Mouse (Mus musculus): ENCODE results near the gene Pde9a. TPM values are rescaled to one million over a fixed set of nuclear protein-coding genes. Genes with fewer than 3 reads are reported as not detected.

Pde9a gene
- total and polyA plus RNA-seq, 2 experiments from 2014 or later, result 5.7 to 19.5 TPM

- DNase-seq (ENCODE audit: low spot score), result no peak
- WGBS, result 72% methylated on average over 2 of the region's 2 CpGs
Measured at GRCm38 (mm10) chr17:31379086-31379485, 6.9 kb upstream of the Pde9a start.

GRCm38 (mm10) chr17:31379863-31380262 lies 6.1 kb upstream of the Pde9a start:
- TF ChIP-seq CTCF (IDR thresholded peaks at IDR 0.05; ENCODE audit: low read depth) (no peak), EP300 (IDR thresholded peaks at IDR 0.05; ENCODE audit: low read depth) (no peak)
- DNase-seq (ENCODE audit: low spot score) (no peak), ATAC-seq (ENCODE audit: insufficient read depth, low read depth) (no peak)
- Histone ChIP-seq H3K27me3 (ENCODE audit: control insufficient read depth, insufficient read depth, low read length) (peaks cover 5% of the 10 kb centered on the region; the same call in 1 of the 2 replicates), H3K9me3 (replicated peaks; ENCODE audit: control insufficient read depth, low read length) (no peaks in the 10 kb centered on the region), H3K4me3 (ENCODE audit: low read depth, low read length) (no peak overlapping the region), H3K4me2 (ENCODE audit: low read depth, low read length) (no peak overlapping the region), H3K9ac (replicated peaks; ENCODE audit: low read depth, low read length) (no peak overlapping the region), H3K4me1 (ENCODE audit: control insufficient read depth, insufficient read depth) (no peaks in the 10 kb centered on the region), H3K27ac (ENCODE audit: low read depth) (no peak overlapping the region), H3K36me3 (replicated peaks; ENCODE audit: control insufficient read depth, insufficient read depth, low read length) (no peaks in the 10 kb centered on the region)
- 83% methylated on average over 8 of the region's 8 CpGs for WGBS

More at GRCm38 (mm10) chr17:31379086-31379485, 6.9 kb upstream of the Pde9a start:
- ATAC-seq (ENCODE audit: insufficient read depth, low read depth), result no peak
- Histone ChIP-seq H3K4me1 (ENCODE audit: control insufficient read depth, insufficient read depth) (no peaks in the 10 kb centered on the region), H3K4me2 (ENCODE audit: low read depth, low read length) (no peak overlapping the region), H3K27me3 (ENCODE audit: control insufficient read depth, insufficient read depth, low read length) (peaks cover 5% of the 10 kb centered on the region; the same call in 1 of the 2 replicates), H3K9ac (replicated peaks; ENCODE audit: low read depth, low read length) (no peak overlapping the region), H3K4me3 (ENCODE audit: low read depth, low read length) (no peak overlapping the region), H3K36me3 (replicated peaks; ENCODE audit: control insufficient read depth, insufficient read depth, low read length) (no peaks in the 10 kb centered on the region), H3K27ac (ENCODE audit: low read depth) (no peak overlapping the region), H3K9me3 (replicated peaks; ENCODE audit: control insufficient read depth, low read length) (no peaks in the 10 kb centered on the region)
- TF ChIP-seq CTCF (IDR thresholded peaks at IDR 0.05; ENCODE audit: low read depth) (peak; percentile 16; the same call in 1 of the 2 replicates), EP300 (IDR thresholded peaks at IDR 0.05; ENCODE audit: low read depth) (no peak)

DNA sequence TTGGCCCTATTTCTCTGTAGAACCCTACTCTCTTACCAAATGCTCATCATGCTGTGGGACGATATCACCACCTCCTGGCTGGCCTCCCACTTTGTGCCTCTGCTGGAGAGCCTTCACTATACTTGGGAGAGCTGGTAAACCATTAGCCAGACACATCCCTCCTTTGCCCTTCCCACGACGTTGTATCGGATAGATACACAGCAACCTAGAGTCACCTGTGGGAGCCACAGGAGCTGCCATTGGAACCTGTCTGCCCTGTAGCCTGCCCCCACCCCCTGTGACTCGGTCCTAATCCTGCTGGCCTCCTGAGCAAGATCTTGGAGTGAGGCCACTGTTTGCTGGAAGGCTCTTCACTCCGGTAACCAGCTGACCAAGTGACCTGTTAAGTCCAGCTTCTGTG lies 2.7 kb upstream of the Pde9a start:
- Histone ChIP-seq H3K36me3 (replicated peaks; ENCODE audit: control insufficient read depth, insufficient read depth, low read length) (no peaks in the 10 kb centered on the region), H3K9me3 (replicated peaks; ENCODE audit: control insufficient read depth, low read length) (no peaks in the 10 kb centered on the region), H3K4me3 (ENCODE audit: low read depth, low read length) (no peak overlapping the region), H3K4me1 (ENCODE audit: control insufficient read depth, insufficient read depth) (no peaks in the 10 kb centered on the region), H3K4me2 (ENCODE audit: low read depth, low read length) (no peak overlapping the region), H3K27me3 (ENCODE audit: control insufficient read depth, insufficient read depth, low read length) (peaks cover 19% of the 10 kb centered on the region), H3K9ac (replicated peaks; ENCODE audit: low read depth, low read length) (no peak overlapping the region), H3K27ac (ENCODE audit: low read depth) (no peak overlapping the region)
- ATAC-seq (ENCODE audit: insufficient read depth, low read depth) (no peak), DNase-seq (ENCODE audit: low spot score) (no peak)
- WGBS, result 64% methylated on average over 6 of the region's 6 CpGs
- TF ChIP-seq CTCF (IDR thresholded peaks at IDR 0.05; ENCODE audit: low read depth) (no peak), EP300 (IDR thresholded peaks at IDR 0.05; ENCODE audit: low read depth) (no peak)

DNA sequence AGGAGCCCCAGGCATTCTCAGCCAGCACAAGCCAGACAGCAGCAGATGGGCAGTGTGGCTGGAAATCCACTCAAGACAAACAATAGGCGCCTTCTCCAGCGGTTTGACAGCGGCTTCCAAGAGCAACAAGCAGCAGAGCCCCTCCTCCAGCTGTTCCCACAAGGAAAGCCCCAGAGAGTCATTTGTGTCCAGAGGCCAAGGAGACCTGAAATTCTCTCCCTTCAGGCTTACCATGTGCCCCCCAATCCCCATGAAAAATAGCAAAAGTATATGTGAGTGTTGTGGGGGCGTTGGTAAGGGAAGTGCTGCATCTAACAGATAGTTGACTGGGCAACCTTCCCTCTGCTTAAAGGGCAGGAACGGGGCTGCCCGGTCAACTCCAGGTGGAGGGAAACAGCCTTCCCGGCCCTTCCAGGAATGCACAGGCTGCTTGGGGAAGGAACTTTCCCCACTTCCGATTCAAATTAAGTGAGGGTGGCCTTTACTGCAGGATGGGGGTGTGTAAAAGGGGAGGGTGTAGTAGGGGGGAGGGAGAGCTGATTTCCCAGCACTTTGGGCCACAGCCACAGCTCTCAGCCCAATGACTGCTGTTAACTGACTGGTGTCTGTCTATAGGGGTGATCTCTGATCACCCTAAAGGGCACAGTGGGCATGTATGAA lies 912 bp upstream of the Pde9a start:
- ATAC-seq (ENCODE audit: insufficient read depth, low read depth) (peak; percentile 64), DNase-seq (ENCODE audit: low spot score) (peak; percentile 70)
- peak overlapping the region; percentile 88 for H3K4me2 ChIP-seq (ENCODE audit: low read depth, low read length)
- WGBS, result 27% methylated on average over 8 of the region's 8 CpGs
- peaks cover 24% of the 10 kb centered on the region for H3K27me3 ChIP-seq (ENCODE audit: control insufficient read depth, insufficient read depth, low read length)
- H3K4me1 ChIP-seq (ENCODE audit: control insufficient read depth, insufficient read depth), result no peaks in the 10 kb centered on the region
- TF ChIP-seq CTCF (IDR thresholded peaks at IDR 0.05; ENCODE audit: low read depth) (no peak), EP300 (IDR thresholded peaks at IDR 0.05; ENCODE audit: low read depth) (peak; percentile 64; the same call in 1 of the 2 replicates)
- H3K27ac ChIP-seq (ENCODE audit: low read depth), result peak overlapping the region; percentile 18
- no peaks in the 10 kb centered on the region for H3K9me3 ChIP-seq (replicated peaks; ENCODE audit: control insufficient read depth, low read length)
- H3K36me3 ChIP-seq (replicated peaks; ENCODE audit: control insufficient read depth, insufficient read depth, low read length), result no peaks in the 10 kb centered on the region
- no peak overlapping the region for H3K9ac ChIP-seq (replicated peaks; ENCODE audit: low read depth, low read length)
- no peak overlapping the region for H3K4me3 ChIP-seq (ENCODE audit: low read depth, low read length)

DNA sequence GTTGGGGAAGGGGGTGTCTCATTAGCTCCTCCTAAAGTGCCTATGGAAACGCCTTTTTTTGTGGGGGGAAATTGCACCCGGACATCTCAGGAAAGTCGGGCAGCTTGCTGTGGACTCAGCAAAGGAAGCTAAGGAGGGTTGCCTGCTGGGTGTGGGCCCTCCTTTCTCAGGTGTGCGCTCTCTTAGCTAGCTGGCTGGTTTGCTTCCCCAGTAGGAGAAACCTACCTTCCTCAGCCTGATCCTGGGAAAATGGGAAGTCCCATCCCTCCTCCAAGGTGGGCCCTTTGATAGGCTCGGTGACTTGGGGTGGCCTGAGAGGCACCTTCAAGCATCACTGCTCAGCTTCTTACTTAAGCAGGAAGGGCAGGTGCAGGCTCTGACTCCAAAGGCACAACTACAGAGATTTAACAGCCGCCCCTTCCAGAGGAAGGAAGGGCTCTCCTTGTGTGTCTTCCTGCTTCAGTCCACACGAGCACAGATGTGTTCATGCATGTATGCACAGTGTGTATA lies 811 bp downstream of the Pde9a start:
- Histone ChIP-seq H3K9me3 (replicated peaks; ENCODE audit: control insufficient read depth, low read length) (no peaks in the 10 kb centered on the region), H3K36me3 (replicated peaks; ENCODE audit: control insufficient read depth, insufficient read depth, low read length) (no peaks in the 10 kb centered on the region), H3K9ac (replicated peaks; ENCODE audit: low read depth, low read length) (peak overlapping the region; percentile 65; the same call in 1 of the 2 replicates), H3K4me2 (ENCODE audit: low read depth, low read length) (peak overlapping the region; percentile 88), H3K27me3 (ENCODE audit: control insufficient read depth, insufficient read depth, low read length) (peaks cover 24% of the 10 kb centered on the region), H3K4me1 (ENCODE audit: control insufficient read depth, insufficient read depth) (no peaks in the 10 kb centered on the region), H3K27ac (ENCODE audit: low read depth) (no peak overlapping the region), H3K4me3 (ENCODE audit: low read depth, low read length) (peak overlapping the region; percentile 65)
- TF ChIP-seq CTCF (IDR thresholded peaks at IDR 0.05; ENCODE audit: low read depth) (no peak), EP300 (IDR thresholded peaks at IDR 0.05; ENCODE audit: low read depth) (no peak)
- 25% methylated on average over 7 of the region's 7 CpGs for WGBS
- ATAC-seq (ENCODE audit: insufficient read depth, low read depth) (no peak), DNase-seq (ENCODE audit: low spot score) (no peak)

Measured in heart, postnatal 0 days (tissue).